Comparison of ENCODE assay signal across 8 mouse cellular contexts in genomic region chr8:57652456-57653055, GRCm38 (mm10). TPM values are rescaled to one million over a fixed set of nuclear protein-coding genes. Genes with fewer than 3 reads are reported as not detected.
DNase-seq lines count a peak whose midpoint lies in the region; ATAC-seq lines count a peak whose summit lies in the region.

Gene Galnt7, minus strand, starts transcription at chr8:57653032.

- peak within 1 kb of the TSS; percentile 91 for H3K4me3 ChIP-seq in hindbrain, embryonic 15.5 days

- no peaks in the 10 kb centered on the region for H3K36me3 ChIP-seq in hindbrain, embryonic 15.5 days

- ATAC-seq in hindbrain, embryonic 15.5 days (ENCODE audit: low FRiP score, low read depth), result peak; percentile 90
- ATAC-seq in megakaryocyte, adult 5-6 weeks (ENCODE audit: poor library complexity, severe bottlenecking), result peak; percentile 48

- H3K9ac ChIP-seq in hindbrain, embryonic 15.5 days, result peak within 1 kb of the TSS; percentile 99

- no peaks in the 10 kb centered on the region for H3K9me3 ChIP-seq in hindbrain, embryonic 15.5 days

- no peaks in the 10 kb centered on the region for H3K27me3 ChIP-seq in hindbrain, embryonic 15.5 days

- under 1% methylated on average over 28 of the region's 74 CpGs for WGBS in hindbrain, embryonic 15.5 days

- H3K4me2 ChIP-seq in hindbrain, embryonic 15.5 days, result peak within 1 kb of the TSS; percentile 71

- DNase-seq in NIH3T3 (ENCODE audit: low read depth), result peak; percentile 71
- DNase-seq in cerebellum, adult 9-10 months, result peak; percentile 77
- DNase-seq in frontal cortex, postnatal 36 days (ENCODE audit: low spot score in 2 of 2), result peak; percentile 35 to 46
- DNase-seq in left cerebral cortex, adult 8-10 months (ENCODE audit: low spot score in 2 of 2), result peak; percentile 25 to 40
- peak; percentile 35 to 52 for DNase-seq in right cerebral cortex, adult 2 months (ENCODE audit: low spot score in 2 of 2)
- DNase-seq in urinary bladder, postnatal 10 days (ENCODE audit: low spot score), result peak; percentile 17

- peak within 1 kb of the TSS; percentile 92 for H3K27ac ChIP-seq in hindbrain, embryonic 15.5 days (replicated peaks)

- H3K4me1 ChIP-seq in hindbrain, embryonic 15.5 days (replicated peaks), result peaks cover 16% of the 10 kb centered on the region

RNA-seq across cellular contexts. Expression of gene Galnt7, which starts in this region (rescaled TPM):
- polyA plus RNA-seq in hindbrain, embryonic 15.5 days (2015; fragmentation: Nextera tagmentation; extraction: Ambion mirVana), result 11.4 and 12.5 TPM in 2 replicates
- 10 to 100 TPM; 10.1 to 12.0 (median 10.4) TPM for total RNA-seq in left cerebral cortex, adult 8-10 months (2022)
- total RNA-seq in megakaryocyte, adult 5-6 weeks (2015), result 12.3 and 16.4 TPM in 2 replicates
- total RNA-seq in megakaryocyte, adult 5-6 weeks (2017), result 13.0 and 18.1 TPM in 2 replicates

Comparison
In these comparisons a context has a peak if more than half of its experiments do, and no peak if none do; other contexts are left out.
1. Peak in every context shown above with its lines: DNase-seq, ATAC-seq, H3K4me3 ChIP-seq and H3K27ac ChIP-seq.
2. DNase-seq: peak in every context shown above with its lines; median percentile 77 in cerebellum, adult 9-10 months; 71 in NIH3T3; 44 in right cerebral cortex, adult 2 months; 40 in frontal cortex, postnatal 36 days; 32 in left cerebral cortex, adult 8-10 months; 17 in urinary bladder, postnatal 10 days.